Mouse (Mus musculus): ENCODE measurements around the gene Deup1. TPM values are rescaled to one million over a fixed set of nuclear protein-coding genes. Genes with fewer than 3 reads are reported as not detected.

Deup1 gene
- polyA plus RNA-seq, 1 experiment from 2014 or later: not detected

GRCm38 (mm10) chr9:15609280-15609930, 18.3 kb downstream of the Deup1 start:
- no peaks in the 10 kb centered on the region for H3K36me3 ChIP-seq (ENCODE audit: inconsistent target)
- no peaks in the 10 kb centered on the region for H3K79me2 ChIP-seq (ENCODE audit: inconsistent target)
- WGBS (ENCODE audit: missing documents): 93% methylated on average over 5 of the region's 5 CpGs
- no peak overlapping the region for H3K27ac ChIP-seq
- H3K4me3 ChIP-seq (ENCODE audit: inconsistent target): no peak overlapping the region

GRCm38 (mm10) chr9:15607601-15608000, 20.1 kb downstream of the Deup1 start:
- H3K79me2 ChIP-seq (ENCODE audit: inconsistent target): no peaks in the 10 kb centered on the region
- H3K36me3 ChIP-seq (ENCODE audit: inconsistent target): no peaks in the 10 kb centered on the region
- no peak overlapping the region for H3K4me3 ChIP-seq (ENCODE audit: inconsistent target)
- no peak overlapping the region for H3K27ac ChIP-seq
- 83% methylated on average over 2 of the region's 2 CpGs for WGBS (ENCODE audit: missing documents)

GRCm38 (mm10) chr9:15603156-15603555, 24.6 kb downstream of the Deup1 start:
- H3K79me2 ChIP-seq (ENCODE audit: inconsistent target): no peaks in the 10 kb centered on the region
- no peaks in the 10 kb centered on the region for H3K36me3 ChIP-seq (ENCODE audit: inconsistent target)
- H3K4me3 ChIP-seq (ENCODE audit: inconsistent target): no peak overlapping the region
- H3K27ac ChIP-seq: no peak overlapping the region
- WGBS (ENCODE audit: missing documents): 94% methylated on average over 8 of the region's 8 CpGs

- 68% methylated on average over 5 of the region's 5 CpGs for WGBS (ENCODE audit: missing documents)
- no peaks in the 10 kb centered on the region for H3K79me2 ChIP-seq (ENCODE audit: inconsistent target)
- no peaks in the 10 kb centered on the region for H3K36me3 ChIP-seq (ENCODE audit: inconsistent target)
- no peak overlapping the region for H3K27ac ChIP-seq
- H3K4me3 ChIP-seq (ENCODE audit: inconsistent target): no peak overlapping the region
Measured at GRCm38 (mm10) chr9:15600859-15601540, 26.7 kb downstream of the Deup1 start.

GRCm38 (mm10) chr9:15600156-15600858, 27.4 kb downstream of the Deup1 start:
- H3K79me2 ChIP-seq (ENCODE audit: inconsistent target): no peaks in the 10 kb centered on the region
- no peaks in the 10 kb centered on the region for H3K36me3 ChIP-seq (ENCODE audit: inconsistent target)
- 38% methylated on average over 6 of the region's 6 CpGs for WGBS (ENCODE audit: missing documents)
- no peak overlapping the region for H3K4me3 ChIP-seq (ENCODE audit: inconsistent target)
- H3K27ac ChIP-seq: no peak overlapping the region

GRCm38 (mm10) chr9:15596598-15596997, 31.1 kb downstream of the Deup1 start:
- WGBS (ENCODE audit: missing documents): 80% methylated on average over 4 of the region's 4 CpGs
- H3K36me3 ChIP-seq (ENCODE audit: inconsistent target): no peaks in the 10 kb centered on the region
- no peaks in the 10 kb centered on the region for H3K79me2 ChIP-seq (ENCODE audit: inconsistent target)
- no peak overlapping the region for H3K4me3 ChIP-seq (ENCODE audit: inconsistent target)
- no peak overlapping the region for H3K27ac ChIP-seq

GRCm38 (mm10) chr9:15594148-15594547, 33.6 kb downstream of the Deup1 start:
- 93% methylated on average over 4 of the region's 4 CpGs for WGBS (ENCODE audit: missing documents)
- H3K4me3 ChIP-seq (ENCODE audit: inconsistent target): no peak overlapping the region
- no peak overlapping the region for H3K27ac ChIP-seq
- H3K79me2 ChIP-seq (ENCODE audit: inconsistent target): no peaks in the 10 kb centered on the region
- H3K36me3 ChIP-seq (ENCODE audit: inconsistent target): no peaks in the 10 kb centered on the region

GRCm38 (mm10) chr9:15587157-15587854, 40.4 kb downstream of the Deup1 start:
- Histone ChIP-seq H3K36me3 (ENCODE audit: inconsistent target) (no peaks in the 10 kb centered on the region), H3K4me3 (ENCODE audit: inconsistent target) (no peak overlapping the region), H3K27ac (no peak overlapping the region), H3K79me2 (ENCODE audit: inconsistent target) (no peaks in the 10 kb centered on the region)
- WGBS (ENCODE audit: missing documents): 31% methylated on average over 6 of the region's 6 CpGs

GRCm38 (mm10) chr9:15585956-15586355, 41.8 kb downstream of the Deup1 start:
- WGBS (ENCODE audit: missing documents): 94% methylated on average over 1 of the region's 1 CpGs
- no peaks in the 10 kb centered on the region for H3K79me2 ChIP-seq (ENCODE audit: inconsistent target)
- H3K36me3 ChIP-seq (ENCODE audit: inconsistent target): no peaks in the 10 kb centered on the region
- H3K27ac ChIP-seq: no peak overlapping the region
- no peak overlapping the region for H3K4me3 ChIP-seq (ENCODE audit: inconsistent target)

GRCm38 (mm10) chr9:15584209-15584608, 43.5 kb downstream of the Deup1 start:
- 90% methylated on average over 7 of the region's 9 CpGs for WGBS (ENCODE audit: missing documents)
- no peaks in the 10 kb centered on the region for H3K36me3 ChIP-seq (ENCODE audit: inconsistent target)
- no peak overlapping the region for H3K27ac ChIP-seq
- H3K4me3 ChIP-seq (ENCODE audit: inconsistent target): no peak overlapping the region
- H3K79me2 ChIP-seq (ENCODE audit: inconsistent target): no peaks in the 10 kb centered on the region

- 91% methylated on average over 5 of the region's 5 CpGs for WGBS (ENCODE audit: missing documents)
- no peaks in the 10 kb centered on the region for H3K79me2 ChIP-seq (ENCODE audit: inconsistent target)
- H3K4me3 ChIP-seq (ENCODE audit: inconsistent target): no peak overlapping the region
- H3K27ac ChIP-seq: no peak overlapping the region
- H3K36me3 ChIP-seq (ENCODE audit: inconsistent target): no peaks in the 10 kb centered on the region
Measured at GRCm38 (mm10) chr9:15582026-15582425, 45.7 kb downstream of the Deup1 start.

- 13% methylated on average over 6 of the region's 6 CpGs for WGBS (ENCODE audit: missing documents)
- H3K4me3 ChIP-seq (ENCODE audit: inconsistent target): no peak overlapping the region
- H3K27ac ChIP-seq: no peak overlapping the region
- H3K36me3 ChIP-seq (ENCODE audit: inconsistent target): no peaks in the 10 kb centered on the region
- no peaks in the 10 kb centered on the region for H3K79me2 ChIP-seq (ENCODE audit: inconsistent target)
Measured at GRCm38 (mm10) chr9:15580176-15580575, 47.6 kb downstream of the Deup1 start.

- Histone ChIP-seq H3K36me3 (ENCODE audit: inconsistent target) (no peaks in the 10 kb centered on the region), H3K27ac (no peak overlapping the region)
- WGBS (ENCODE audit: missing documents): 91% methylated on average over 9 of the region's 9 CpGs
Measured at GRCm38 (mm10) chr9:15578946-15579345, 48.8 kb downstream of the Deup1 start.

GRCm38 (mm10) chr9:15578427-15578826, 49.3 kb downstream of the Deup1 start:
- Histone ChIP-seq H3K79me2 (ENCODE audit: inconsistent target) (no peaks in the 10 kb centered on the region), H3K4me3 (ENCODE audit: inconsistent target) (no peak overlapping the region), H3K36me3 (ENCODE audit: inconsistent target) (no peaks in the 10 kb centered on the region), H3K27ac (no peak overlapping the region)
- 64% methylated on average over 1 of the region's 1 CpGs for WGBS (ENCODE audit: missing documents)

More at GRCm38 (mm10) chr9:15578946-15579345, 48.8 kb downstream of the Deup1 start:
- Histone ChIP-seq H3K79me2 (ENCODE audit: inconsistent target) (no peaks in the 10 kb centered on the region), H3K4me3 (ENCODE audit: inconsistent target) (no peak overlapping the region)
